Mouse (Mus musculus): ENCODE measurements around the gene Arntl. TPM values are rescaled to one million over a fixed set of nuclear protein-coding genes. Genes with fewer than 3 reads are reported as not detected.

Arntl gene
- total RNA-seq, 2 experiments from 2014 or later = 0.38 to 2.5 TPM

- ATAC-seq (replicated peaks; ENCODE audit: low FRiP score, poor library complexity, severe bottlenecking) = no peak
Measured at GRCm38 (mm10) chr7:113279246-113279645, 72.0 kb downstream of the Arntl start.

- ATAC-seq (replicated peaks; ENCODE audit: low FRiP score, poor library complexity, severe bottlenecking) = no peak
Measured at GRCm38 (mm10) chr7:113285405-113285804, 78.1 kb downstream of the Arntl start.

GRCm38 (mm10) chr7:113289211-113289610 lies 81.9 kb downstream of the Arntl start:
- no peak for ATAC-seq (replicated peaks; ENCODE audit: low FRiP score, poor library complexity, severe bottlenecking)

DNA sequence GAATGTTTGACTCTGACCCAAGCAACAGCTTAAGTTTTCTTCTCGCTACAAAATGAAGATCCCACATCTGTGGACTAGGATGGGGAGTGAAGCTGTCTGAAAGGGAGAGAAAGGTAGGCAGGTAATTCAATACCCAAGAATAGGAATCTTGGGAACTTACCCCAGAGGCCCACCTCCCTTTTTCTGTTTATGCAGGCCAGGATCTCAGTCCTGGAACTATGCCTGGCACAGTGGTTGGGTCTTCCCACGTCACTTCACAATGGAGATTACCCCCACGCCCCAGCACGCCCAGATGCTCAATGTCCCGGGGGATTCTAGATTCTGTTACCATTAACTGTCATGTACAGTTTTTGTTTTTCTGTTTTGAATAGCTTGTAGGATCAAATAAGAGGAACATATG lies 84.5 kb downstream of the Arntl start:
- no peak for ATAC-seq (replicated peaks; ENCODE audit: low FRiP score, poor library complexity, severe bottlenecking)

GRCm38 (mm10) chr7:113292193-113292592 lies 84.9 kb downstream of the Arntl start:
- peak; percentile 59; the same call in 1 of the 2 replicates for ATAC-seq (replicated peaks; ENCODE audit: low FRiP score, poor library complexity, severe bottlenecking)

- peak; percentile 48 for ATAC-seq (replicated peaks; ENCODE audit: low FRiP score, poor library complexity, severe bottlenecking)
Measured at GRCm38 (mm10) chr7:113294598-113294997, 87.3 kb downstream of the Arntl start.

DNA sequence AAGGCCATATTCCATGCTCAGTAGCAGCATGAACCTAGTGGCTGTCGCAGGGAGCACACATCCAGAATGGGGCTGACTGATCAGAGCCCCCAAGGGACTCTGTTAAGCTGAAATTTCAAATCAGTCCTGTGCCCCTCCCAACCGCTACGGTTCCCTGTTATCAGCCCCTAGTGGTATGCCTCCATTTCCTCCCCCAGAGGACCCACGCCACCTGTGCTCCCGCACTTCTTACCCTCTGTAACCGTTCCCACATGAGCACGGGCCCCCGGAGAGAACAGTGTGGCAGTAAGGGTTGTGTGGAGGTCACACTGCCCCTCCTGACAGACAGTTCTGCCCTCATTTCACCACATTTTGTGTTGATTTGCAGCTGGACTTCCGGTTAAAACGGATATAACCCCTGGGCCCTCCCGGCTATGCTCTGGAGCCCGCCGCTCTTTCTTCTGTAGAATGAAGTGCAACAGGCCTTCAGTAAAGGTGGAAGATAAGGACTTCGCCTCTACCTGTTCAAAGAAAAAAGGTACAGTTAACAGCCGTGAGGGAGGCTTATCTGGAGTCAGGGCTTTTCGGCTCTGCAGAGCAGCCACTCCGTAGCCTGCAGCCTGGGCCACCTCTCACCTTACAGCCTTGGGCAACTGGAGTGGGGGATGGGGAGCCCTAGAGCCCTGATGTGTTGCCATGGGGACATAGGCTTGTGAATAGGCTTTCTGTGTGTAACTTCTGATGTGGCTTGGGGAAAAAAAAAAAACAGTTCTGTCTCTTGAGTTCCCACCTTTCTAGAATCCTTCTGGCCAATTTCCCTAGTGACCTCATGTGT lies 88.0 kb downstream of the Arntl start:
- ATAC-seq (replicated peaks; ENCODE audit: low FRiP score, poor library complexity, severe bottlenecking) = peak; percentile 65

GRCm38 (mm10) chr7:113297813-113298212 lies 90.5 kb downstream of the Arntl start:
- no peak for ATAC-seq (replicated peaks; ENCODE audit: low FRiP score, poor library complexity, severe bottlenecking)

GRCm38 (mm10) chr7:113310136-113310535 lies 102.9 kb downstream of the Arntl start:
- no peak for ATAC-seq (replicated peaks; ENCODE audit: low FRiP score, poor library complexity, severe bottlenecking)

DNA sequence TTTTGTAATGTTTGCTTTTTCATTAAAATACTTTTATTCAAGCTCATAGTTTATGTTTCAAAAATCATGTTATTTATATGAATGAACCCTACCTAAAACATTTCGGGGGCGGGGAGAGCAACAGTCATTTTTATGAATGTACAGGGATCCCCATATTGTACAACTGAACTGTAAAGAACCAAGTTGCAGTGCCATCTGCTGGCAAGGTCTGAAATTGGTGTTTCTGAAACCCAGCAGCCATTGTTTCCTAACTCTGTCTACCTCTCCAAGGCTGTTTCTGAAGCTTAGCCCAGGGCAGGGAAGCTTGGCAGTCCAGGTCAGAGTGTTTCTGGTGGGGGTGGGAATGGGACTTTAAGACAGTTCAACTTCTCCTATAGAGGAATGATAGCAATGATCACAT lies 104.5 kb downstream of the Arntl start:
- ATAC-seq (replicated peaks; ENCODE audit: low FRiP score, poor library complexity, severe bottlenecking) = peak; percentile 75; the same call in 1 of the 2 replicates

DNA sequence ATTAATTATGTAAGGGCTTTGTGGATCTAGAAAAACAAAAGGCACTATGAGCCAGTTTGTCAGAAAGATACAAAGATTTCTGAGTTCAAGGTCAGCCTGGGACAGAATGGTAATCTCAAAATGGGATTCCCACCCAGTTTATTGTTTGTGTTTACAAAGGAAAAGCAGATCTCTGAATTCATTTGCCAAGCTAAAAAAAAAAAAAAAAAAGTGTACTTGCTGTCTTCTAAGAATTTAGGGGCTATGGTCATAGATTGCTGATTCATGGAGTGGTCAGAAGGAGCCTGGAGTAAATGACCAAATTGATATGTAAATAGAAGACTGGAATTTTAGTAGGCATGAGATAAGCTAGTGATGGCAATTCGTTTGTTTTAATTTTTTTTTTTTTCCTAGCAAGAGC lies 112.9 kb downstream of the Arntl start:
- no peak for ATAC-seq (replicated peaks; ENCODE audit: low FRiP score, poor library complexity, severe bottlenecking)

GRCm38 (mm10) chr7:113334036-113334435 lies 126.8 kb downstream of the Arntl start:
- no peak for ATAC-seq (replicated peaks; ENCODE audit: low FRiP score, poor library complexity, severe bottlenecking)

GRCm38 (mm10) chr7:113335250-113335649 lies 128.0 kb downstream of the Arntl start:
- ATAC-seq (replicated peaks; ENCODE audit: low FRiP score, poor library complexity, severe bottlenecking) = no peak

DNA sequence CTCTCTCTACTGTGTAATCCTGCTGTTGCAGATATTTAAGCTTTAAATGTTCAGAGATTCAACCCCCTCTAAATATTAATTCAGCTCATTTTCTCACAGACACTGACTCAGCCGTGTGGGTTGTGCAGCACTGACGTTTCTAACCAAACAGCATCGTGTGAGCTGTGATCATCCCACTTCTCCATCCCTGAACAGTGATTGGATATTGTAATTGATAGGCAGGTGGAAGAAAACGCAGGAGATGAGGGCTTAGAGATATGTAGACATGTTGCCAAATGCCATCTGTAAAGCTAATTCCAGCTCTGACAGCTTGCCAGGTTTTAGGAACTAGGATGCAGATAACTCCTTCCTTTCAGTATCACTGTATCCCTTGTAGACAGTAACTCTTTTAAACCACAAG lies 140.0 kb downstream of the Arntl start:
- ATAC-seq (replicated peaks; ENCODE audit: low FRiP score, poor library complexity, severe bottlenecking) = no peak

DNA sequence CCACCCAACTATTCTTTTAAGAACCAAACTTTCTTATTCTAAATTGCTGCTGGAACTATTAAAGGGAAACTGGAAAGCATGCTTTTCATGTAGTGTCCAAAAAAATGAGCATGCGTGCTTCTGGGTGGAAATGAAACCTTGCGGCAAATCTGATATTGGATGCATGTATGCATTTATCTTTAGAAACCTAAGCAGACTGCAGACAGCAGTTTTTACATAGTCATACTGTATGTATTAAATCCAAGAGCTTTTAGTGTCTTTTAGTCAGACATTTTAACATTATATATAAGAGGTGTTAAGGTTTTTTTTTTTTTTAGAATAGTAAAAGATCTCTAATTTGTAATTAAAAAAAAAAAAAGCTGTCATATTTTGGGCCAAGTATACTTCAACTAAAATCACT lies 140.4 kb downstream of the Arntl start:
- ATAC-seq (replicated peaks; ENCODE audit: low FRiP score, poor library complexity, severe bottlenecking) = no peak

DNA sequence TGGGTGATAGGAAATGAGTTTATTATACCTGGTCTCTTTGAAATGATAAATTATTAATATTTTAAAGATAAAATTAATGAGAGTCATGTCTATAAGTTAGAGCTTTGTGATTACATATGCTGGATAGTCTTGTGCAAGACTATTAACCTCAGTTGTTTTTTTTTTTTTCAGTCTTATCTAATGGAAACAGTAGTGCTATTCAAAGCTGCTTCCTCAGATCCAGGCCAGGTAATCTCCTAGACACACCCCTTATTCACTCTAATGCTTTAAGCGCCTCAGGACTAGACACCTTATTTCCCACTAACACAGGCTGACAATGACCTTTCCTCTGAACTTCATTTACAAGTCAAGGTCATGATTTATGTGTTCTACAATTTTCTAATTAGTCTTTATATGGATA lies 141.8 kb downstream of the Arntl start:
- no peak for ATAC-seq (replicated peaks; ENCODE audit: low FRiP score, poor library complexity, severe bottlenecking)

Other genes with a start within 250 kb of the Arntl start
- 9.2 and 10.2 TPM in 2 replicates for gene Btbd10, start 161.9 kb downstream of the Arntl start, total RNA-seq (2015; ENCODE audit: low replicate concordance)
- gene Btbd10, start 161.9 kb downstream of the Arntl start, total RNA-seq (2017; ENCODE audit: low replicate concordance) = 10.6 and 11.5 TPM in 2 replicates
- gene Pth, start 181.1 kb downstream of the Arntl start, total RNA-seq (2015; ENCODE audit: low replicate concordance) = not detected in 2 replicates
- not detected in 2 replicates for gene Pth, start 181.1 kb downstream of the Arntl start, total RNA-seq (2017; ENCODE audit: low replicate concordance)

Measured in erythroblast, adult 5-6 weeks (primary cell).